Mouse (Mus musculus): ENCODE measurements around the gene Trim65. TPM values are rescaled to one million over a fixed set of nuclear protein-coding genes. Genes with fewer than 3 reads are reported as not detected.
A peak's percentile ranks its signal among the peaks of the same experiment; 100 is the strongest.

Trim65 gene
- total RNA-seq, 1 experiment = 0.31 TPM

GRCm38 (mm10) chr11:116091591-116091990 is 39.3 kb downstream of the Trim65 start:
- no peak overlapping the region for H3K27ac ChIP-seq (ENCODE audit: insufficient read depth, low read depth, low read length, poor library complexity, severe bottlenecking)
- in situ Hi-C loops (cut with MboI; ENCODE audit: low sequenced_read_pairs in 2 of 2, unreplicated experiment in 2 of 2) = no loop called here
- no peaks in the 10 kb centered on the region for H3K9me3 ChIP-seq (ENCODE audit: control insufficient read depth, insufficient read depth, low read depth, low read length)
- no peak overlapping the region for H3K9ac ChIP-seq (ENCODE audit: insufficient read depth, low read depth, low read length, poor library complexity, severe bottlenecking)
- no peaks in the 10 kb centered on the region for H3K36me3 ChIP-seq (ENCODE audit: control insufficient read depth, insufficient read depth, low read length, poor library complexity, severe bottlenecking)
- TF ChIP-seq MAFK (IDR thresholded peaks at IDR 0.05; ENCODE audit: insufficient read depth, low read depth, low read length) = no peak
- no peak for TF ChIP-seq ZNF384 (IDR thresholded peaks at IDR 0.05; ENCODE audit: low read depth, low read length)
- no peak for TF ChIP-seq CHD2 (IDR thresholded peaks at IDR 0.05; ENCODE audit: low read depth, low read length)
- TF ChIP-seq HCFC1 (IDR thresholded peaks at IDR 0.05; ENCODE audit: borderline replicate concordance, insufficient read depth, low read length) = no peak
- H3K4me3 ChIP-seq (ENCODE audit: insufficient read depth in 1 of 2, low read depth in 1 of 2, low read length in 2 of 2, poor library complexity in 1 of 2, severe bottlenecking in 1 of 2) = no peak overlapping the region
- DNase-seq (ENCODE audit: low read depth, low spot score) = no peak
- H3K4me1 ChIP-seq (ENCODE audit: control insufficient read depth in 2 of 2, insufficient read depth in 2 of 2, low read length in 2 of 2, poor library complexity in 1 of 2) = peaks cover 0 to 6% of the 10 kb centered on the region in 2 experiments; a peak in 2 of 4 replicates

GRCm38 (mm10) chr11:116089545-116089944 is 41.4 kb downstream of the Trim65 start:
- in situ Hi-C loops (cut with MboI; ENCODE audit: low sequenced_read_pairs in 2 of 2, unreplicated experiment in 2 of 2) = no loop called here
- TF ChIP-seq MAFK (IDR thresholded peaks at IDR 0.05; ENCODE audit: insufficient read depth, low read depth, low read length) (no peak), HCFC1 (IDR thresholded peaks at IDR 0.05; ENCODE audit: borderline replicate concordance, insufficient read depth, low read length) (no peak), CHD2 (IDR thresholded peaks at IDR 0.05; ENCODE audit: low read depth, low read length) (no peak), ZNF384 (IDR thresholded peaks at IDR 0.05; ENCODE audit: low read depth, low read length) (no peak), ZC3H11A (IDR thresholded peaks at IDR 0.05; ENCODE audit: borderline replicate concordance, low read depth, low read length) (no peak)
- no peaks in the 10 kb centered on the region for H3K36me3 ChIP-seq (ENCODE audit: control insufficient read depth, insufficient read depth, low read length, poor library complexity, severe bottlenecking)

GRCm38 (mm10) chr11:116088741-116089394 is 42.1 kb downstream of the Trim65 start:
- in situ Hi-C loops (cut with MboI; ENCODE audit: low sequenced_read_pairs in 2 of 2, unreplicated experiment in 2 of 2) = no loop called here
- peaks cover 4 to 8% of the 10 kb centered on the region in 2 experiments for H3K4me1 ChIP-seq (ENCODE audit: control insufficient read depth in 2 of 2, insufficient read depth in 2 of 2, low read length in 2 of 2, poor library complexity in 1 of 2)

More at GRCm38 (mm10) chr11:116089545-116089944, 41.4 kb downstream of the Trim65 start:
- no peak for DNase-seq (ENCODE audit: low read depth, low spot score)
- Histone ChIP-seq H3K4me3 (ENCODE audit: insufficient read depth in 1 of 2, low read depth in 1 of 2, low read length in 2 of 2, poor library complexity in 1 of 2, severe bottlenecking in 1 of 2) (no peak overlapping the region), H3K4me1 (ENCODE audit: control insufficient read depth in 2 of 2, insufficient read depth in 2 of 2, low read length in 2 of 2, poor library complexity in 1 of 2) (peaks cover 4 to 8% of the 10 kb centered on the region in 2 experiments), H3K9ac (ENCODE audit: insufficient read depth, low read depth, low read length, poor library complexity, severe bottlenecking) (no peak overlapping the region), H3K9me3 (ENCODE audit: control insufficient read depth, insufficient read depth, low read depth, low read length) (no peaks in the 10 kb centered on the region), H3K27ac (ENCODE audit: insufficient read depth, low read depth, low read length, poor library complexity, severe bottlenecking) (no peak overlapping the region)

GRCm38 (mm10) chr11:116088188-116088587 is 42.7 kb downstream of the Trim65 start:
- Histone ChIP-seq H3K4me3 (ENCODE audit: insufficient read depth in 1 of 2, low read depth in 1 of 2, low read length in 2 of 2, poor library complexity in 1 of 2, severe bottlenecking in 1 of 2) (0 out of 4 replicates have a peak overlapping the region, but pooled peaks of 1 of the 2 experiments have one; percentile 77), H3K9me3 (ENCODE audit: control insufficient read depth, insufficient read depth, low read depth, low read length) (no peaks in the 10 kb centered on the region), H3K9ac (ENCODE audit: insufficient read depth, low read depth, low read length, poor library complexity, severe bottlenecking) (no peak overlapping the region), H3K27ac (ENCODE audit: insufficient read depth, low read depth, low read length, poor library complexity, severe bottlenecking) (no peak overlapping the region), H3K4me1 (ENCODE audit: control insufficient read depth in 2 of 2, insufficient read depth in 2 of 2, low read length in 2 of 2, poor library complexity in 1 of 2) (peaks cover 4 to 8% of the 10 kb centered on the region in 2 experiments), H3K36me3 (ENCODE audit: control insufficient read depth, insufficient read depth, low read length, poor library complexity, severe bottlenecking) (peaks cover 6% of the 10 kb centered on the region)
- no peak for TF ChIP-seq ZC3H11A (IDR thresholded peaks at IDR 0.05; ENCODE audit: borderline replicate concordance, low read depth, low read length)
- no peak for TF ChIP-seq MAFK (IDR thresholded peaks at IDR 0.05; ENCODE audit: insufficient read depth, low read depth, low read length)
- no peak for TF ChIP-seq CHD2 (IDR thresholded peaks at IDR 0.05; ENCODE audit: low read depth, low read length)
- no peak for TF ChIP-seq ZNF384 (IDR thresholded peaks at IDR 0.05; ENCODE audit: low read depth, low read length)
- TF ChIP-seq HCFC1 (IDR thresholded peaks at IDR 0.05; ENCODE audit: borderline replicate concordance, insufficient read depth, low read length) = no peak
- DNase-seq (ENCODE audit: low read depth, low spot score) = no peak
- in situ Hi-C loops (cut with MboI; ENCODE audit: low sequenced_read_pairs in 2 of 2, unreplicated experiment in 2 of 2) = no loop called here

More at GRCm38 (mm10) chr11:116088741-116089394, 42.1 kb downstream of the Trim65 start:
- no peak for DNase-seq (ENCODE audit: low read depth, low spot score)
- Histone ChIP-seq H3K9me3 (ENCODE audit: control insufficient read depth, insufficient read depth, low read depth, low read length) (no peaks in the 10 kb centered on the region), H3K36me3 (ENCODE audit: control insufficient read depth, insufficient read depth, low read length, poor library complexity, severe bottlenecking) (no peaks in the 10 kb centered on the region), H3K27ac (ENCODE audit: insufficient read depth, low read depth, low read length, poor library complexity, severe bottlenecking) (no peak overlapping the region), H3K4me3 (ENCODE audit: insufficient read depth in 1 of 2, low read depth in 1 of 2, low read length in 2 of 2, poor library complexity in 1 of 2, severe bottlenecking in 1 of 2) (no peak overlapping the region), H3K9ac (ENCODE audit: insufficient read depth, low read depth, low read length, poor library complexity, severe bottlenecking) (no peak overlapping the region)
- TF ChIP-seq CHD2 (IDR thresholded peaks at IDR 0.05; ENCODE audit: low read depth, low read length) (no peak), HCFC1 (IDR thresholded peaks at IDR 0.05; ENCODE audit: borderline replicate concordance, insufficient read depth, low read length) (no peak), ZC3H11A (IDR thresholded peaks at IDR 0.05; ENCODE audit: borderline replicate concordance, low read depth, low read length) (no peak), MAFK (IDR thresholded peaks at IDR 0.05; ENCODE audit: insufficient read depth, low read depth, low read length) (no peak)

Data from ES-E14 (cell line).